Mouse (Mus musculus) kidney, adult 18-20 months (tissue): ENCODE measurements around the gene Rnf222.
A peak's percentile ranks its signal among the peaks of the same experiment; 100 is the strongest.
"Not testable (repeated sequence)": the region's sequence is repeated elsewhere in the genome, so short reads cannot be mapped to it uniquely, and the experiment has no call there.

ENCODE experiments used
- DNase-seq: peaks from one replicate; pipeline ENCODE4 v3.0.0; 2021

The Rnf222 gene

DNA sequence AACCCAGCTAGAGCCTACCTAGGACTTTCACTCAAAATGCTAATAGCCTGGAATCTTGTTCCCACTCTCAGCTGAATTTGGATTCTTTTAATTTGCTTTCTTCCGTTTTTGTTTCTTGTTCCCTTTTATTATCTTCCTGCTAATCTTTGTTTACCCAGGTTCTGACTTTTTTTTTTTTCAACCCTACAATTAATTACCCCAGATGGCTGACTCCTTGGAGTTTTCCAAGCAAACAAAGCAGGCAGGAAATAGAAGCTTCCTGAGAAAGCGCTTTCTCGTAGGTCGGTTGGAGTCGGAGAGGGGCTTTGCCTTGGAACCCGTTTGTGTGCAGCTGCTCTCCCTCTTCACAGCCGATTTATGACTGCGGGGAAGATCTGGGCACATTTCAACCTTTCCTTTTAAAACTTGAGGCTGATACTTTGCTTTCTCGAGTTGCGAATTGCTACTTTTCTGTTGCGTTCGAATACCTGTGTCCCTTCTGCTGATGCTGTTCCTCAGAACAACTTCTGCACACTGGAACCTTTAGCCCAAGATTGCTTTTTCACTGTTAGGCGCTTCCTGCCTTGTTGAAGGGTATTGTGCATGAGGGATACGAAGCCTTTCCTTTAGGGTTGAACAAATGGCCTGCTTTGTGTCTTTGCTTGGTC is 23.3 kb downstream of the Rnf222 start:
- DNase-seq: no peak

DNA sequence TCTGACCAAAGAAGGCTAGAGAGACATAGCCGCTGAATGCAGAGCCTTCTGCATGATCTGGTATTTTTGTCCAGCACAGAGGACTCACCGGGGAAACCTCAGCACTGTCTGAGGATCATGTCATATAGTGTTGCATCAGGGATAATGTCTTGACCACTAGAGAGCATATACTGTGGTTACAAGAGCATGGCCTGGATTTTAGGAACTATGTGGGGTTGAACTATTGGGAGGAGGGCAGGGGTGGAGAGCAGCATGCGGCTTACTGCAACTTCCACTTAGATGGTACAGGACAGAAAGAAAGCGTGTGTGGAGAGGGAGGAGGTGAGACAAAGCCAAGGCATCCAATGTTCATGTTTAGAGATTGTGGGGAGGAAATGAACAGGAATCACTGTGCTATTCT is 26.2 kb downstream of the Rnf222 start:
- DNase-seq: no peak

DNA sequence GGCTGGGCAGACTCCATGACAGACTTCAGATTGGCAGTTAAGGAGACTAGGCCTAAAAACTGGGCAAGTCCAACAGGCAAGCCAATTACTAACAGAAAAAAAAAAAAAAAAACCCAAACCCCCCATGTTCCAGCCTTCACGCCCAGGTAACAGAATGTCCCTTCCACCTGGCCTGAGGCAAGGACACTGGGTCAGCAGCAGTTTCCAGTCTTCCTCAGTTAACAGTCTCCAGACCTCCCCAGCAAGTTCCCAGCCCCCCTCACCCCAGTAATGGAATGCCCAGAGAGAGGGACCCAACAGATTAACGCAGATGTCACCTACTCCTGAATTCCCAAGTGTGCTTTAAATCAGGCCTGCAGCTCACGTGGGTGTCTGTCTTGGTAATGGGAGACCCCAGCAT is 34.8 kb downstream of the Rnf222 start:
- peak; percentile 50 for DNase-seq

DNA sequence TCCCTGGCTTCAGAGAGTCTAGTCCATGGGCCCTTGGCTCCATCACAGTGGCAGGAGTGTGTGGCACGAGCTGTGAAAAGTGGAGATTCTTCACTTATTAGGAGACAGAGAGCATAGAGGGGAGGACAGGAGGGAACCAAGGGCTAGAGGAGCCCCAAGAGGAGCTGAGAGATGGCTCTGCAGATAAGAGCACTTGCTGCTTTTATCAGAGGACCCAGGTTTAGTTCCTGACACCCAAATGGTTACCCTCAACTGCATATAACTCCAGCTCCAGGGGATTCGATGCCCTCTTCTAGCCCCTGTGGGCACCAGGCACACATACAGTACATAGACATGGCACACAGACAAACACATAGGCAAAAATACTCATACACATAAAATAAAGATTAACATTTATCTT is 36.4 kb downstream of the Rnf222 start:
- no peak for DNase-seq

DNA sequence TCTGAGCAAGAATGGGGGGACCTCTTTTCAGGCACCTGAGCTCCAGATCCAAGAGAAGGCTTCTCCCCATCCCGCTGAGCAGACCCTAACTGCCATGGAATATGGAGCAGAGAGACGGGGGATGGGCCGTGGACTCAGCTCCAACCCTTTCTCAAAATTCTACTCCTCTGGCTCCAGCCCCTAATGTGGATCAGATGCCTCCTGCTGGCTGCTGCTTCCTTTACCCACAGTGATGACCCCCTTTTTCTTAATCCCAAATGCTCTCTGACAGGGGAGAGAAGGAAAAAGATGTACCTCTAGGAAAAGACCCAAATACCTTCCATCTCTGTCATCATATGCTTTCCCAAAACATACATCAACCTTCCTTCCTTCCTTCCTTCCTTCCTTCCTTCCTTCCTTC is 38.6 kb downstream of the Rnf222 start, which contains the start of gene Odf4:
Odf4 (minus strand) TSS at position 101 of the 400 bp plus-strand sequence.
- no peak for DNase-seq

DNA sequence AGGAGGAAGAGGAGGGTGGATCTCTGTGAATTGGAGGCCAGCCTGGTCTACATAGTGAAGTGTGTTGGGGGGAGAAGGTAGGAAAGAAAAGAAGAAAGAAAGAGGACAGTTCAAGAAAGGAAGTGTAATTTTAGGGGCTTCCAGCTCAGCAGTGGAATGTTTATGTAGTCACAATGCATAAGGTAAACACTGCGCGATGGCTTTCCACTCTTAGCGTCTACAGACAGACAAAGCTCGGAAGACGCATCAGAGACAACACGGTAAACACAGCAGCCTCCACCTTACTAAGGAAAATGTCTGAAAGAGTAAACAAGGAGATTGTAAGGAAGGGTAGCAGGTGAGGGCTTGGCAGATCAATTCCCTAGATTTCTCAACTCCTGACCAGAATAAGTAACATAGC is 41.6 kb downstream of the Rnf222 start:
- DNase-seq: no peak

DNA sequence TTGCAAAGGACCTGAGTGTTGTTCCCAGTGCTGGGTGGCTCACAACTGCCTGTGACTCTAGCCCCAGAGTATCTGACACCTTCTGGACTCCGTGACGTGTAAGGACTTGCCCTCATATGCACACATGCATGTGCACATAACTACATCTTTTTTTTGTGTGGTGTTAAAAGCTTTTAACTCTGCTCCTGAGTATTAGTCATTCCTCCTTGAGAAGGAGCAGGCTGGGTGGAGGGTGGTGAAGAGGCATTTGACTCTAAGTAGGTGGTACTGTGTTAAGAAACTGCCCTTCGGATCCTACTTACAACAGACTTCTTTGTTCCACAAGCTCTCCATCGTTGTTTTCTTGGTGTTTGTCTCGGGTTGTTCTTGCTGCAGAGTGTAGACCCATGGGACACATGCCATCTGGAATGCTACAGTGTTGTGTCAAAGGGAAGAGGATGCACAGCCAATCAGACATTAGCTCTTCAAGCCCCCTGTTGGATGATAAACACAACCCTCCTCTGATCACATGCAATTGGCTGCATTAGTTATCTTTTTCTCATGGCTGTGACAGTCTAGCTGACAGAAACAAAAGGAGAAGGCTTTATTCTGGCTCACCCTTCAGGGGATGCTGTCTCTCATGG is 45.6 kb downstream of the Rnf222 start:
- no peak for DNase-seq

DNA sequence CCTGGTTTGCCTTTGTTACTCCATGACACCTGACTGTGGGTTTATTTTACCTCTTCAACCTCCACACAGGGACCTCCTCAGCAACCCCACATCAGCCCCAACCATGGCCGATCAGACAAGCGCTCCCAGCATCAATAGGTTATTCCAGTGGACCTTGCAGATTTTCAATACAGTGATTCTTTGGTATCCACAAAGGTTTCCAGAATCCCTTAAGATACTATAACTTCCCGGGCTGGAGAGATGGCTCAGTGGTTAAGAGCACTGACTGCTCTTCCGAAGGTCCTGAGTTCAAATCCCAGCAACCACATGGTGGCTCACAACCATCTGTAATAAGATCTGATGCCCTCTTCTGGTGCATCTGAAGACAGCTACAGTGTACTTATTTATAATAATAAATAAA is 48.6 kb downstream of the Rnf222 start:
- not testable (repeated sequence) for DNase-seq

DNA sequence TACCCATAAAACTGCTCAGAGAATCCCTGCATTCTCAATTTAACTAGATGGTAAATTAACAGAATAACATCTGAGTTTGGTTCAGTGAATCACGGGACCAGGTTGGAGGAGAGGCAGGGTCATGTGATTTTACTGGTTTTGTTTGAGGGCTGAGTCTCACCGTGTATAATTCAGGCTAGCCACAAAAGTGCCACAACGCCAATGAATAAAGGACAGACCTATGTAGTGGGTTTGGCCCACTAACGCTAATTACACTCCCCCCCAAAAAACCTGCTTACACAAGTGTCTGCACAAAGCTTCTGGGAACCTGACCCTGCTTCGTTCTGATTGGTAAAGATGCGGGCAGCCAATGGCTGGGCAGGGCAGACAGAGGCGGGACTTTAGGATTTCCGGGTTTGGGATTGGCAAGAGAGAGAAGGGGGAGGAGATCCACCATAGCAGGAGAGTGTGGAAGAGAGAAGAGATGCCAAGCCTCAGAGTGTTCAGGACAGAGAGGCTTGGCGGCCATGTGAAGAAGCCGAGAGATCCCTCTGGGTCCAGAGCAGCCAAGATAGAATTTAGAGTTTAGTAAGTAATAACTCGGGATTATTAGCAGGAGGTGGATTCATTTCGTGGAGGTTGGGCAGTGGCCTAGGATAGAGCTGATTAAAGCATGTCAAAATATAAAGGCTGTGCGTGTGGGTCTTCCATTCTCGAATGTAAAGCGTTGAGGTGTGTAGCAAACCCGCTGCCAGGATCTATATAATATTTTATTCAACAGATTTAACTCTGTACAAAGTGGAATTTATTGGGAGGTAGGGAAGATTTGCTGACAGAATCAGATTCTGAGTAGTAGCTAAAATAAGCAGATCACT is 51.3 kb downstream of the Rnf222 start:
- DNase-seq: peak; percentile 89

DNA sequence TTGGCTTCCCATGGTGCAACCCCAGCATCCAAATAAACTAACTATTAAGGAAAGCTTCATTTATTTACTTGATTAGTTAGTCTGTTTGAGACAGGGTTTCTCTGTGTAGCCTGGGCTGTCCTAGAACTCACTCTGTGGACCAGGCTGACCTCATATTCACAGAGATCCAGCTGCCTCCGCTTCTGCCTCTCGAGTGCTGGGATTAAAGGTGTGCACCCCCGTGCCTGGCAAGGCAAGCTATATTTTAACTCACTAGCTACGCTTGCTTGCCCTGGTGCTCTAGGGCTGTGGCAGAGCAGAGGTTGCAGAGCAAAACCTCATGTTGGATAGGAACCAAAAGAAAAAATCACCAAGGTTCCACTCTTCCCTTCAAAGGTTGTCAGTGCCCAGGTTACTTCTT is 52.2 kb downstream of the Rnf222 start:
- peak; percentile 79 for DNase-seq

DNA sequence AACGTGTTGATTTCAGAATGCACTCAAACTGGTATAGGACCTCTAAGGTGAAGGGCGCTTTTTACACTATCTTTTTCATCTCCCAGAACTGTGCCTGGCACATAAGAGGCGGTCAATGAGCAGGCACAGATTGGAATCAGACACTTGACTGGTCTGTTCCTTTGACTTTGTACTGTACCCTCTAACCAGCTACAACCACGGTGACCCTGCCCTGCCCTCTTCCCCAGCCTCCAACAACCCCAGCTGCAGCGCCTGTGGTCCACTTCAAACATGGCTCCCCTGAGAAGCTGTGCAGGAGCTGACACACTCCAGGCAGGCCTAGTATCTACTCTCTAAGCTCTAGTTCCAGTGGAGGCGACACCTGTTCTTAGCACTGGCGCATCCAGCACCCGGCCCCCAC is 54.4 kb downstream of the Rnf222 start:
- peak; percentile 41 for DNase-seq

DNA sequence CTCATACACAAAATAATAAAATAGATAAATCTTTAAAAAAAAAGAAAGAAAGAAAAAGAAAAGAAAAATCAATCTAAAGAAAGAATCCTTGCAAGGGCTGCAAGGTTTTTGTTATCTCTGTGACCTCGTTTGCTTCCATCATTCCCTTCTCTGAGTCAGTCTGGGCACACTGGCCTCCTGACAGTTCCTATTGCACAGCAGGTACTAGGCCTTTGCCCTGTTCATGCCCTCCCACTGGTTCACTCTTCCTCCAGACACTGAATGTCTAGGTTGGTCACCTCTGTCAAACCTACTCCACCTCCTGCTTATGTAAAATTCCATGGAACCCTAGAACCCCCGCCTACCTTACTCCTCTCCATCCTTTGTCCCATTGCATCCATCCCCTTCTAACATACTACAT is 56.9 kb downstream of the Rnf222 start:
- no peak for DNase-seq
